Mouse (Mus musculus) liver, postnatal 0 days (tissue): Measurements from ENCODE around the gene Gm17359. TPM values are rescaled to one million over a fixed set of nuclear protein-coding genes. Genes with fewer than 3 reads are reported as not detected.

ENCODE experiments used
- ATAC-seq: fragments of 200-750 bp; cut with Nextera tagmentation; 2 replicates; pipeline ENCODE4 v1.8.0; 2017; ENCODE audit warnings: mild to moderate bottlenecking, moderate library complexity
- DNase-seq: peaks from one replicate; pipeline ENCODE4 v3.0.0-alpha.2; 2016
- H3K27ac ChIP-seq: fragments of 300-500 bp; sonication (generic); 2 replicates; pipeline ENCODE4 v1.5.1; 2014; ENCODE audit warnings: antibody characterized with exemption, moderate library complexity, mild to moderate bottlenecking, low read depth
- H3K27me3 ChIP-seq: fragments of 300-500 bp; sonication (generic); 2 replicates; pipeline ENCODE4 v1.6.1; 2014; ENCODE audit warnings: low read length, control low read depth, mixed read lengths; ENCODE audit not compliant: insufficient read depth
- H3K36me3 ChIP-seq: fragments of 300-500 bp; sonication (generic); replicated peaks from 2 replicates; pipeline ENCODE4 v1.6.1; 2014; ENCODE audit warnings: mild to moderate bottlenecking, control low read depth, low read length, moderate library complexity, mixed read lengths; ENCODE audit not compliant: insufficient read depth
- H3K4me1 ChIP-seq: fragments of 300-500 bp; sonication (generic); 2 replicates; pipeline ENCODE4 v1.6.1; 2014; ENCODE audit warnings: antibody characterized with exemption, mild to moderate bottlenecking, control low read depth; ENCODE audit not compliant: insufficient read depth
- H3K4me2 ChIP-seq: fragments of 300-500 bp; sonication (generic); 2 replicates; pipeline ENCODE4 v1.6.1; 2014; ENCODE audit warnings: low read depth, mild to moderate bottlenecking, low read length, moderate library complexity, mixed read lengths
- H3K4me3 ChIP-seq: fragments of 300-500 bp; sonication (generic); 2 replicates; pipeline ENCODE4 v1.5.1; 2014; ENCODE audit warnings: low read depth, low read length
- H3K9ac ChIP-seq: fragments of 300-500 bp; sonication (generic); replicated peaks from 2 replicates; pipeline ENCODE4 v1.6.1; 2014; ENCODE audit warnings: mild to moderate bottlenecking, moderate library complexity
- H3K9me3 ChIP-seq: fragments of 300-500 bp; sonication (generic); 2 replicates; pipeline ENCODE4 v1.6.1; 2016; ENCODE audit warnings: mild to moderate bottlenecking, control low read depth, low read length, mixed read lengths
- CTCF ChIP-seq: sonication (generic); IDR thresholded peaks from 2 replicates; pipeline ENCODE4 v1.5.1; 2016; ENCODE audit warnings: antibody characterized with exemption, low read depth
- EP300 ChIP-seq: IDR thresholded peaks from 2 replicates; pipeline ENCODE4 v1.6.1; 2016; ENCODE audit warnings: antibody characterized with exemption, low read depth, mild to moderate bottlenecking
- WGBS: fragments of 180-500 bp; shearing (Covaris S2); extraction: QIAGEN DNeasy Blood & Tissue Kit; methylation state at CpG from one replicate; pipeline ENCODE4 v1.1.7; 2014; ENCODE audit not compliant: insufficient replicate concordance; 5-methylcytosine and 5-hydroxymethylcytosine counted together
- polyA plus RNA-seq: library from polyadenylated mRNA; unstranded; fragments of >200 nt; fragmentation: Nextera tagmentation; extraction: Ambion mirVana; gene quantifications from 2 replicates; pipeline ENCODE4 v1.2.1, GENCODE M21; 2015

Gene Gm17359
- 0.09 TPM in 2 replicates for polyA plus RNA-seq

GRCm38 (mm10) chr3:79336044-79336766 is at the start of gene Gm17359:
Gene Gm17359, plus strand, starts transcription at chr3:79336661.
- no peak for TF ChIP-seq EP300
- TF ChIP-seq CTCF = no peak
- Histone ChIP-seq H3K9me3 (no peaks in the 10 kb centered on the region), H3K27ac (no peak within 1 kb of the TSS), H3K36me3 (no peaks in the 10 kb centered on the region), H3K4me2 (no peak within 1 kb of the TSS), H3K9ac (no peak within 1 kb of the TSS), H3K27me3 (no peaks in the 10 kb centered on the region), H3K4me1 (no peaks in the 10 kb centered on the region), H3K4me3 (no peak within 1 kb of the TSS)
- WGBS = 48% methylated on average over 8 of the region's 8 CpGs
- DNase-seq (peak; percentile 20), ATAC-seq (peak; percentile 81)

- Histone ChIP-seq H3K4me3 (peak overlapping the region; percentile 84), H3K9ac (peak overlapping the region; percentile 86), H3K27me3 (0 out of 2 replicates have a peak, but pooled peaks cover 3% of the 10 kb centered on the region), H3K27ac (peak overlapping the region; percentile 95), H3K4me2 (peak overlapping the region; percentile 91), H3K36me3 (no peaks in the 10 kb centered on the region), H3K4me1 (peaks cover 17% of the 10 kb centered on the region), H3K9me3 (no peaks in the 10 kb centered on the region)
- ATAC-seq (peak; percentile 96), DNase-seq (peak; percentile 91)
- WGBS = under 1% methylated on average over 35 of the region's 60 CpGs
- TF ChIP-seq EP300 = no peak
- no peak for TF ChIP-seq CTCF
Measured at GRCm38 (mm10) chr3:79287108-79287576, 49.3 kb upstream of the Gm17359 start.

GRCm38 (mm10) chr3:79287699-79288458 is 48.6 kb upstream of the Gm17359 start:
- peaks cover 14% of the 10 kb centered on the region for H3K4me1 ChIP-seq
- H3K27me3 ChIP-seq = 0 out of 2 replicates have a peak, but pooled peaks cover 3% of the 10 kb centered on the region
- no peaks in the 10 kb centered on the region for H3K9me3 ChIP-seq
- H3K27ac ChIP-seq = peak overlapping the region; percentile 95
- H3K9ac ChIP-seq = peak overlapping the region; percentile 73
- 7% methylated on average over 17 of the region's 17 CpGs for WGBS
- peak overlapping the region; percentile 91 for H3K4me2 ChIP-seq
- H3K36me3 ChIP-seq = no peaks in the 10 kb centered on the region
- H3K4me3 ChIP-seq = peak overlapping the region; percentile 84
- ATAC-seq (no peak), DNase-seq (no peak)
- TF ChIP-seq EP300 (no peak), CTCF (no peak)

- Histone ChIP-seq H3K9me3 (no peaks in the 10 kb centered on the region), H3K27ac (no peak overlapping the region), H3K27me3 (0 out of 2 replicates have a peak, but pooled peaks cover 3% of the 10 kb centered on the region), H3K4me3 (no peak overlapping the region), H3K36me3 (no peaks in the 10 kb centered on the region), H3K4me1 (peaks cover 14% of the 10 kb centered on the region), H3K4me2 (no peak overlapping the region), H3K9ac (no peak overlapping the region)
- ATAC-seq (no peak), DNase-seq (no peak)
- 76% methylated on average over 3 of the region's 3 CpGs for WGBS
- no peak for TF ChIP-seq EP300
- no peak for TF ChIP-seq CTCF
Measured at GRCm38 (mm10) chr3:79289050-79289449, 47.4 kb upstream of the Gm17359 start.

- Histone ChIP-seq H3K27ac (no peak overlapping the region), H3K9ac (no peak overlapping the region), H3K4me3 (no peak overlapping the region), H3K9me3 (no peaks in the 10 kb centered on the region), H3K27me3 (no peaks in the 10 kb centered on the region), H3K4me1 (peaks cover 3% of the 10 kb centered on the region; the same call in 1 of the 2 replicates), H3K4me2 (no peak overlapping the region), H3K36me3 (no peaks in the 10 kb centered on the region)
- no peak for ATAC-seq
- no peak for DNase-seq
- 60% methylated on average over 4 of the region's 4 CpGs for WGBS
- TF ChIP-seq EP300 (no peak), CTCF (no peak)
Measured at GRCm38 (mm10) chr3:79293023-79293422, 43.4 kb upstream of the Gm17359 start.

- DNase-seq (no peak), ATAC-seq (no peak)
- H3K9me3 ChIP-seq = no peaks in the 10 kb centered on the region
- WGBS = 74% methylated on average over 3 of the region's 3 CpGs
- H3K27me3 ChIP-seq = no peaks in the 10 kb centered on the region
- no peaks in the 10 kb centered on the region for H3K36me3 ChIP-seq
- no peak overlapping the region for H3K4me3 ChIP-seq
- TF ChIP-seq CTCF = no peak
- no peak for TF ChIP-seq EP300
- H3K9ac ChIP-seq = no peak overlapping the region
- 0 out of 2 replicates have a peak, but pooled peaks cover 3% of the 10 kb centered on the region for H3K4me1 ChIP-seq
- no peak overlapping the region for H3K4me2 ChIP-seq
- no peak overlapping the region for H3K27ac ChIP-seq
Measured at GRCm38 (mm10) chr3:79294701-79295100, 41.8 kb upstream of the Gm17359 start.
